Mouse (Mus musculus) right cerebral cortex, postnatal 4 days (tissue): ENCODE results near the gene Gm436.

ENCODE experiments used
- DNase-seq: peaks from one replicate; pipeline ENCODE4 v3.0.0-alpha.2; 2022

Gm436 gene

DNA sequence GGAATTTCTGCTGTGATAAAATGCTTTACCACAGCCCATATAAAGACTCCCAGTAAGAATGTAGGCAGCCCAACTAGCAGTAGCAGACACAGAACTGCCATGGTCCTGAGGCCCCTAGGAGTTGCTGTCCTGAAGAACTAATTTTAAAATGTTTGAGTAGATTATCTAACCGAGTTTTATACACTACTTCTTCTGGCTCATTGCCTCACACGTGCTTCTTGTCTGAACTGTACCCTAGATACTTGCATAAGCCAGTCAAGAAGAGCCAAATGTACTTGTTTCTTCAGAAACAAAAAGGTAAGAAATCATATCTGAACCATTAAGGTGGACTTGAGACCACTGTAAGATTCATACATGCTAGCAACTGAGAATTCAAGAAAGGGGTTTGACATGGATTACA lies at the start of gene Gm436:
Gene Gm436 (minus strand): TSS at position 101 of the 400 bp plus-strand sequence.
- no peak for DNase-seq

- no peak for DNase-seq
Measured at GRCm38 (mm10) chr4:144721304-144721703, 35.1 kb upstream of the Gm436 start, which contains the start of gene Gm13178. Gene Gm13178, minus strand, starts transcription at chr4:144721404.

- no peak for DNase-seq
Measured at GRCm38 (mm10) chr4:144719691-144720090, 33.5 kb upstream of the Gm436 start.

- no peak for DNase-seq
Measured at GRCm38 (mm10) chr4:144718288-144718687, 32.1 kb upstream of the Gm436 start.

DNA sequence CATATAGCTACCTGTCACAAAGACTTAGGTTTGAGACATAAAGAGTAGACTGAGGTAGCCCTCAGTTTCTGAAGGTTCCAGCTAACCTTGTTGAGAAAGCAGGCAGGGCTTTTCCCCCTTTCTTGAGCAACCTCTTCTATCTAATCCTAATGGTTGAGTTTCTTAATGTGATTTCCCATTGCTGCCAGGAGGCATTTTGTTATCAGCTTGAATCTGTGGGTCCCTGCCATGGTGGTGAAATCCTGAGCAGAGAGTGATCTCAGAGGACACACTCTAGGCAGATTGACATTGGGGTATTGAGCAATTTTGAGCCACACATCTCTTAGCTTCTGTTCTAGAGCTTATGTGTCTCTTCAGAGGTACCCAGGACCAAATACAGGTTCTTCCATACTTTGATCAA lies 47.9 kb downstream of the Gm436 start:
- DNase-seq, result no peak
